Mouse (Mus musculus) frontal cortex, postnatal 10 days (tissue): ENCODE measurements around the gene Hkdc1.
A peak's percentile ranks its signal among the peaks of the same experiment; 100 is the strongest.

ENCODE experiments used
- DNase-seq, 2 experiments: peaks; one replicate each; pipeline ENCODE4 v3.0.0; 2022; ENCODE audit warnings: low spot score in 2 of 2, mixed read lengths in 1 of 2

Gene Hkdc1

GRCm38 (mm10) chr10:62379808-62380207 lies 42.5 kb downstream of the Hkdc1 start, which contains the start of gene Hk1:
Gene Hk1 (minus strand): TSS chr10:62379908.
- no peak for DNase-seq

GRCm38 (mm10) chr10:62358827-62359226 lies 63.5 kb downstream of the Hkdc1 start:
- DNase-seq = no peak

GRCm38 (mm10) chr10:62356105-62356730 lies 66.1 kb downstream of the Hkdc1 start:
- peak; percentile 46 to 60 for DNase-seq

GRCm38 (mm10) chr10:62345147-62345546 lies 77.1 kb downstream of the Hkdc1 start:
- no peak for DNase-seq

- DNase-seq = no peak
These were observed 78.1 kb downstream of the Hkdc1 start for GRCm38 (mm10) chr10:62344004-62344752.

- DNase-seq = no peak
These were observed 79.8 kb downstream of the Hkdc1 start for GRCm38 (mm10) chr10:62342512-62342911.

- DNase-seq = no peak
These were observed 80.3 kb downstream of the Hkdc1 start for GRCm38 (mm10) chr10:62341956-62342355.

- DNase-seq = no peak
These were observed 81.3 kb downstream of the Hkdc1 start for GRCm38 (mm10) chr10:62340991-62341390.

GRCm38 (mm10) chr10:62340095-62340731 lies 82.1 kb downstream of the Hkdc1 start:
- DNase-seq = peak; percentile 98 to 99

GRCm38 (mm10) chr10:62339211-62340094 lies 82.8 kb downstream of the Hkdc1 start:
- DNase-seq = peak; percentile 57 to 61

- DNase-seq = no peak
These were observed 83.7 kb downstream of the Hkdc1 start for GRCm38 (mm10) chr10:62338626-62339025.

GRCm38 (mm10) chr10:62338176-62338575 lies 84.1 kb downstream of the Hkdc1 start:
- no peak for DNase-seq

- DNase-seq = no peak
These were observed 85.4 kb downstream of the Hkdc1 start for GRCm38 (mm10) chr10:62336601-62337578.

GRCm38 (mm10) chr10:62335423-62335776 lies 86.9 kb downstream of the Hkdc1 start:
- no peak for DNase-seq

- no peak for DNase-seq
These were observed 87.4 kb downstream of the Hkdc1 start for GRCm38 (mm10) chr10:62334686-62335422.

GRCm38 (mm10) chr10:62333269-62333668 lies 89.0 kb downstream of the Hkdc1 start:
- DNase-seq = no peak
